Mouse (Mus musculus) thymus, adult 2 months (tissue): ENCODE measurements around the gene Cd163l1.

Experiments
- CTCF ChIP-seq: fragments of 200-500 bp; IDR thresholded peaks from 2 replicates; pipeline ENCODE4 v1.5.1; 2012; ENCODE audit warnings: mild to moderate bottlenecking, control low read depth, low read length, moderate library complexity, borderline replicate concordance; ENCODE audit not compliant: control insufficient read depth, poor library complexity, insufficient read depth; ENCODE audit errors: extremely low read depth
- POLR2A ChIP-seq: fragments of 200-500 bp; IDR thresholded peaks from 2 replicates; pipeline ENCODE4 v1.6.1; 2012; ENCODE audit warnings: mild to moderate bottlenecking, low read length, control low read depth, moderate library complexity; ENCODE audit not compliant: control insufficient read depth, poor library complexity, insufficient read depth; ENCODE audit errors: extremely low read depth

DNA sequence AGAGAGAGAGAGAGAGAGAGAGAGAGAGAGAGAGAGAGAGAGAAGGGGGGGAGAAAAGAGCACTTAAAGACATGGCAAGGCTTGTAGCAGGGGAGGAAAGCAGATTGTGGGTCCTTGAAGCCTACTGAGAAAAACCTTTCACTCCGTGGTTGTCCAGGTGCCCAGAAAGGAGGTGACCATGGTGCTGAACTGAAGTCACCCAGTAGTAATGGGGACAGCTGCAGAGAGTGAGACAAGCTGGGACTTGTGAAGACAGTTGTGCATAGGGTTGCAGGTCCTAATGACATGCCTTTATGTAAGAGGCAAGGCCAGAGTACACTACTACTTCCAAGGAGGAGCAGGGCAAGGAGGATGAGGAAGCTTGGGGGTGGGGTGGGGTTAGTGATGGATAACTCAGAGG lies 1.2 kb downstream of the Cd163l1 start:
- no peak for TF ChIP-seq POLR2A
- no peak for TF ChIP-seq CTCF
